Mouse (Mus musculus) embryonic facial prominence, embryonic 14.5 days (tissue): ENCODE results near the gene Lrrc75a. TPM values are rescaled to one million over a fixed set of nuclear protein-coding genes. Genes with fewer than 3 reads are reported as not detected.

Experiments used
- ATAC-seq: fragments of 200-750 bp; cut with Nextera tagmentation; 2 replicates; pipeline ENCODE4 v1.8.0; 2017; ENCODE audit warnings: low read depth, moderate number of reproducible peaks, moderate TSS enrichment
- DNase-seq: peaks from one replicate; pipeline ENCODE4 v3.0.0-alpha.2; 2015; ENCODE audit warnings: low spot score
- H3K27ac ChIP-seq: fragments of 300-500 bp; sonication (generic); replicated peaks from 2 replicates; pipeline ENCODE4 v1.5.1; 2014; ENCODE audit warnings: low read depth, mild to moderate bottlenecking, low read length, moderate library complexity
- H3K27me3 ChIP-seq: fragments of 300-500 bp; sonication (generic); replicated peaks from 2 replicates; pipeline ENCODE4 v1.6.1; 2014; ENCODE audit warnings: low read length; ENCODE audit not compliant: control insufficient read depth, insufficient read depth
- H3K36me3 ChIP-seq: fragments of 300-500 bp; sonication (generic); 2 replicates; pipeline ENCODE4 v1.6.1; 2014; ENCODE audit warnings: low read length, mixed read lengths; ENCODE audit not compliant: control insufficient read depth, insufficient read depth
- H3K4me1 ChIP-seq: fragments of 300-500 bp; sonication (generic); 2 replicates; pipeline ENCODE4 v1.6.1; 2014; ENCODE audit warnings: antibody characterized with exemption, low read length; ENCODE audit not compliant: control insufficient read depth, insufficient read depth
- H3K4me2 ChIP-seq: fragments of 300-500 bp; sonication (generic); 2 replicates; pipeline ENCODE4 v1.6.1; 2014; ENCODE audit warnings: low read depth, mild to moderate bottlenecking, low read length, moderate library complexity, mixed read lengths
- H3K4me3 ChIP-seq: fragments of 300-500 bp; sonication (generic); 2 replicates; pipeline ENCODE4 v1.5.1; 2014; ENCODE audit warnings: low read depth, mild to moderate bottlenecking, low read length
- H3K9ac ChIP-seq: fragments of 300-500 bp; sonication (generic); 2 replicates; pipeline ENCODE4 v1.6.1; 2014; ENCODE audit warnings: low read depth, mild to moderate bottlenecking, low read length, moderate library complexity, mixed read lengths
- H3K9me3 ChIP-seq: fragments of 300-500 bp; sonication (generic); 2 replicates; pipeline ENCODE4 v1.6.1; 2016; ENCODE audit warnings: low read length; ENCODE audit not compliant: control insufficient read depth
- WGBS: fragments of 180-500 bp; shearing (Covaris S2); extraction: QIAGEN DNeasy Blood & Tissue Kit; methylation state at CpG from one replicate; pipeline ENCODE4 v1.1.7; 2014; 5-methylcytosine and 5-hydroxymethylcytosine counted together
- polyA plus RNA-seq: library from polyadenylated mRNA; unstranded; fragments of >200 nt; fragmentation: Nextera tagmentation; extraction: Ambion mirVana; gene quantifications from 2 replicates; pipeline ENCODE4 v1.2.1, GENCODE M21; 2014

Lrrc75a gene
- polyA plus RNA-seq, 1 experiment from 2014 or later, result 17.2 TPM

GRCm38 (mm10) chr11:62575659-62576438, 72.5 kb downstream of the Lrrc75a start:
- Histone ChIP-seq H3K27ac (no peak overlapping the region), H3K4me2 (peak overlapping the region; percentile 100)
- WGBS, result 6% methylated on average over 23 of the region's 27 CpGs

GRCm38 (mm10) chr11:62575297-62575658, 73.0 kb downstream of the Lrrc75a start:
- Histone ChIP-seq H3K27me3 (no peaks in the 10 kb centered on the region), H3K9me3 (no peaks in the 10 kb centered on the region), H3K4me3 (peak overlapping the region; percentile 54), H3K27ac (no peak overlapping the region), H3K9ac (peak overlapping the region; percentile 60), H3K4me1 (no peaks in the 10 kb centered on the region), H3K4me2 (peak overlapping the region; percentile 100), H3K36me3 (no peaks in the 10 kb centered on the region)
- WGBS, result 2% methylated on average over 9 of the region's 9 CpGs
- ATAC-seq, result peak; percentile 64
- peak; percentile 88 for DNase-seq

More at GRCm38 (mm10) chr11:62575659-62576438, 72.5 kb downstream of the Lrrc75a start:
- Histone ChIP-seq H3K9ac (peak overlapping the region; percentile 60), H3K9me3 (no peaks in the 10 kb centered on the region), H3K36me3 (no peaks in the 10 kb centered on the region), H3K4me1 (no peaks in the 10 kb centered on the region), H3K27me3 (no peaks in the 10 kb centered on the region), H3K4me3 (peak overlapping the region; percentile 54)
- DNase-seq, result peak; percentile 17
- ATAC-seq, result peak; percentile 59

- WGBS, result 78% methylated on average over 4 of the region's 4 CpGs
- Histone ChIP-seq H3K36me3 (no peaks in the 10 kb centered on the region), H3K9me3 (no peaks in the 10 kb centered on the region), H3K27me3 (no peaks in the 10 kb centered on the region), H3K9ac (no peak overlapping the region), H3K4me1 (no peaks in the 10 kb centered on the region), H3K27ac (no peak overlapping the region), H3K4me3 (0 out of 2 replicates have a peak overlapping the region, but pooled peaks have one; percentile 54), H3K4me2 (no peak overlapping the region)
- DNase-seq (no peak), ATAC-seq (no peak)
Observed at GRCm38 (mm10) chr11:62574703-62575085, 73.6 kb downstream of the Lrrc75a start.

- Histone ChIP-seq H3K9me3 (no peaks in the 10 kb centered on the region), H3K36me3 (no peaks in the 10 kb centered on the region), H3K4me2 (peak within 1 kb of the TSS; percentile 100), H3K4me1 (no peaks in the 10 kb centered on the region), H3K9ac (peak within 1 kb of the TSS; percentile 60; the same call in 1 of the 2 replicates), H3K4me3 (peak within 1 kb of the TSS; percentile 54), H3K27ac (no peak within 1 kb of the TSS), H3K27me3 (no peaks in the 10 kb centered on the region)
- DNase-seq, result no peak
- WGBS, result 71% methylated on average over 6 of the region's 6 CpGs
- ATAC-seq, result no peak
Observed at GRCm38 (mm10) chr11:62573959-62574702, 74.2 kb downstream of the Lrrc75a start, which contains the start of gene Trpv2. Gene Trpv2 (plus strand): TSS chr11:62574486.

- Histone ChIP-seq H3K9ac (no peak overlapping the region), H3K36me3 (no peaks in the 10 kb centered on the region), H3K4me2 (no peak overlapping the region), H3K27ac (no peak overlapping the region), H3K4me3 (no peak overlapping the region), H3K9me3 (no peaks in the 10 kb centered on the region), H3K27me3 (no peaks in the 10 kb centered on the region), H3K4me1 (no peaks in the 10 kb centered on the region)
- ATAC-seq, result no peak
- WGBS, result 61% methylated on average over 3 of the region's 3 CpGs
- peak; percentile 28 for DNase-seq
Observed at GRCm38 (mm10) chr11:62568300-62568699, 80.0 kb downstream of the Lrrc75a start.

- Histone ChIP-seq H3K9ac (no peak overlapping the region), H3K9me3 (no peaks in the 10 kb centered on the region), H3K4me2 (no peak overlapping the region), H3K27me3 (no peaks in the 10 kb centered on the region), H3K36me3 (no peaks in the 10 kb centered on the region), H3K27ac (no peak overlapping the region), H3K4me1 (no peaks in the 10 kb centered on the region), H3K4me3 (no peak overlapping the region)
- DNase-seq (no peak), ATAC-seq (no peak)
- WGBS, result 45% methylated on average over 1 of the region's 1 CpGs
Observed at GRCm38 (mm10) chr11:62566211-62566610, 82.1 kb downstream of the Lrrc75a start.

GRCm38 (mm10) chr11:62565747-62566146, 82.6 kb downstream of the Lrrc75a start:
- Histone ChIP-seq H3K4me3 (no peak overlapping the region), H3K4me2 (no peak overlapping the region), H3K4me1 (no peaks in the 10 kb centered on the region), H3K27ac (no peak overlapping the region), H3K36me3 (no peaks in the 10 kb centered on the region), H3K9ac (no peak overlapping the region), H3K27me3 (no peaks in the 10 kb centered on the region), H3K9me3 (no peaks in the 10 kb centered on the region)
- no peak for DNase-seq
- 55% methylated on average over 7 of the region's 7 CpGs for WGBS
- ATAC-seq, result no peak

GRCm38 (mm10) chr11:62563590-62563989, 84.7 kb downstream of the Lrrc75a start:
- 81% methylated on average over 2 of the region's 2 CpGs for WGBS
- Histone ChIP-seq H3K4me1 (no peaks in the 10 kb centered on the region), H3K4me3 (no peak overlapping the region), H3K36me3 (no peaks in the 10 kb centered on the region), H3K4me2 (no peak overlapping the region), H3K9ac (no peak overlapping the region), H3K27ac (no peak overlapping the region), H3K9me3 (no peaks in the 10 kb centered on the region), H3K27me3 (no peaks in the 10 kb centered on the region)
- DNase-seq (no peak), ATAC-seq (no peak)
